ENCODE assay signal across 9 mouse cellular contexts in genomic region chr8:46311159-46311558, GRCm38 (mm10). TPM values are rescaled to one million over a fixed set of nuclear protein-coding genes. Genes with fewer than 3 reads are reported as not detected.
DNase-seq lines count a peak whose midpoint lies in the region; ATAC-seq and TF ChIP-seq lines count a peak whose summit lies in the region.
"Had no signal": no experiment of that assay in that cellular context is flagged by ENCODE, and none has a peak within 500 bp of the region (broad histone marks: within the 10 kb centered on the region; RNA-seq: fewer than 3 reads in every experiment).

No protein-coding gene starts in this region.

- no peak overlapping the region for H3K4me2 ChIP-seq in heart, embryonic 16.5 days (ENCODE audit: low read depth, low read length)
- H3K4me2 ChIP-seq in liver, embryonic 15.5 days = no peak overlapping the region

- H3K27ac ChIP-seq in ES-Bruce4 (ENCODE audit: insufficient read depth, low read length) = no peak overlapping the region
- no peak overlapping the region for H3K27ac ChIP-seq in heart, embryonic 16.5 days (ENCODE audit: low read length)
- no peak overlapping the region for H3K27ac ChIP-seq in liver, embryonic 15.5 days (replicated peaks)

- H3K9me3 ChIP-seq in ES-Bruce4 (replicated peaks; ENCODE audit: control insufficient read depth, insufficient read depth, low read length, poor library complexity, severe bottlenecking) = no peaks in the 10 kb centered on the region
- H3K9me3 ChIP-seq in heart, embryonic 16.5 days (replicated peaks; ENCODE audit: control insufficient read depth, low read length) = no peaks in the 10 kb centered on the region
- no peaks in the 10 kb centered on the region for H3K9me3 ChIP-seq in liver, embryonic 15.5 days (replicated peaks)

- no peak for TF ChIP-seq EP300 in ES-Bruce4 (IDR thresholded peaks at IDR 0.05; ENCODE audit: insufficient read depth, low read depth, low read length)

- H3K27me3 ChIP-seq in ES-Bruce4 (ENCODE audit: control insufficient read depth, insufficient read depth, low read length, poor library complexity, severe bottlenecking) = no peaks in the 10 kb centered on the region
- no peaks in the 10 kb centered on the region for H3K27me3 ChIP-seq in heart, embryonic 16.5 days (ENCODE audit: control insufficient read depth, insufficient read depth, low read length)
- H3K27me3 ChIP-seq in liver, embryonic 15.5 days = 0 out of 2 replicates have a peak, but pooled peaks cover 3% of the 10 kb centered on the region

- 5% methylated on average over 10 of the region's 10 CpGs for WGBS in heart, embryonic 16.5 days
- WGBS in liver, embryonic 15.5 days (ENCODE audit: insufficient replicate concordance) = 7% methylated on average over 10 of the region's 10 CpGs

- no peaks in the 10 kb centered on the region for H3K36me3 ChIP-seq in ES-Bruce4 (ENCODE audit: control insufficient read depth, insufficient read depth, low read length, poor library complexity, severe bottlenecking)
- H3K36me3 ChIP-seq in heart, embryonic 16.5 days (ENCODE audit: control insufficient read depth, insufficient read depth) = no peaks in the 10 kb centered on the region
- no peaks in the 10 kb centered on the region for H3K36me3 ChIP-seq in liver, embryonic 15.5 days (replicated peaks)

- ATAC-seq in heart, embryonic 16.5 days (replicated peaks; ENCODE audit: extremely low read depth, insufficient read depth, low FRiP score) = peak; percentile 88
- peak; percentile 49; the same call in 1 of the 2 replicates for ATAC-seq in liver, embryonic 15.5 days (ENCODE audit: insufficient read depth)

- no peak for TF ChIP-seq POLR2A in ES-Bruce4 (IDR thresholded peaks at IDR 0.05; ENCODE audit: insufficient read depth, low read length)

- no peaks in the 10 kb centered on the region for H3K4me1 ChIP-seq in ES-Bruce4 (ENCODE audit: control insufficient read depth, insufficient read depth, low read length)
- peaks cover 4% of the 10 kb centered on the region; the same call in 1 of the 2 replicates for H3K4me1 ChIP-seq in heart, embryonic 16.5 days (ENCODE audit: control insufficient read depth, insufficient read depth, low read length)
- peaks cover 8% of the 10 kb centered on the region; the same call in 1 of the 2 replicates for H3K4me1 ChIP-seq in liver, embryonic 15.5 days (replicated peaks)

- TF ChIP-seq CTCF in ES-Bruce4 (IDR thresholded peaks at IDR 0.05; ENCODE audit: low read depth, low read length) = peak; percentile 91

- H3K9ac ChIP-seq in ES-Bruce4 (ENCODE audit: low read depth, poor library complexity, severe bottlenecking) = no peak overlapping the region
- H3K9ac ChIP-seq in heart, embryonic 16.5 days (ENCODE audit: low read length) = no peak overlapping the region
- no peak overlapping the region for H3K9ac ChIP-seq in liver, embryonic 15.5 days

- peak; percentile 42 for DNase-seq in brain, embryonic 18.5 days (ENCODE audit: low read depth, low spot score)
- peak; percentile 49 for DNase-seq in fibroblast of lung, adult 2 months (ENCODE audit: low read depth)
- DNase-seq in kidney, postnatal 4 days = peak; percentile 84 to 89
- DNase-seq in ovary, postnatal 36 days (ENCODE audit: low spot score) = peak; percentile 70
- peak; percentile 82 for DNase-seq in thymus, postnatal 0 days (ENCODE audit: low spot score)

- no peak overlapping the region for H3K4me3 ChIP-seq in ES-Bruce4 (ENCODE audit: low read depth, low read length)
- H3K4me3 ChIP-seq in heart, embryonic 16.5 days (ENCODE audit: low read length) = no peak overlapping the region
- H3K4me3 ChIP-seq in liver, embryonic 15.5 days (replicated peaks) = no peak overlapping the region

RNA-seq across cellular contexts. Expression of gene Helt, which starts 16.7 kb away (rescaled TPM):
- not detected in 2 replicates for polyA plus RNA-seq in ES-Bruce4 (2011; ENCODE audit: insufficient read depth, insufficient read length, low read depth, missing spikeins)
- not detected in 2 replicates for polyA plus RNA-seq in heart, embryonic 16.5 days (2015; fragmentation: Nextera tagmentation; extraction: Ambion mirVana)
- polyA plus RNA-seq in liver, embryonic 15.5 days (2015; fragmentation: Nextera tagmentation; extraction: Ambion mirVana) = not detected in 2 replicates
- 0.23 TPM in 1 of 2 replicates, not detected in the other for polyA plus RNA-seq in thymus, postnatal 0 days (2015; fragmentation: Nextera tagmentation; extraction: Ambion mirVana)
- polyA plus RNA-seq: heart, embryonic 14.5 days had no signal
